Mouse (Mus musculus) right cerebral cortex, adult 18-20 months (tissue): ENCODE measurements at regions not wholly inside any gene's neighbourhood (a gene's known extent, or its start where the extent isn't known, plus 50 kb on each side); places are given as distances from the start of the nearest gene placed in this dataset.
"Not testable (repeated sequence)": the region's sequence is repeated elsewhere in the genome, so short reads cannot be mapped to it uniquely, and the experiment has no call there.

Source experiments
- DNase-seq: peaks from one replicate; pipeline ENCODE4 v3.0.0; 2022; ENCODE audit warnings: mixed read lengths

DNA sequence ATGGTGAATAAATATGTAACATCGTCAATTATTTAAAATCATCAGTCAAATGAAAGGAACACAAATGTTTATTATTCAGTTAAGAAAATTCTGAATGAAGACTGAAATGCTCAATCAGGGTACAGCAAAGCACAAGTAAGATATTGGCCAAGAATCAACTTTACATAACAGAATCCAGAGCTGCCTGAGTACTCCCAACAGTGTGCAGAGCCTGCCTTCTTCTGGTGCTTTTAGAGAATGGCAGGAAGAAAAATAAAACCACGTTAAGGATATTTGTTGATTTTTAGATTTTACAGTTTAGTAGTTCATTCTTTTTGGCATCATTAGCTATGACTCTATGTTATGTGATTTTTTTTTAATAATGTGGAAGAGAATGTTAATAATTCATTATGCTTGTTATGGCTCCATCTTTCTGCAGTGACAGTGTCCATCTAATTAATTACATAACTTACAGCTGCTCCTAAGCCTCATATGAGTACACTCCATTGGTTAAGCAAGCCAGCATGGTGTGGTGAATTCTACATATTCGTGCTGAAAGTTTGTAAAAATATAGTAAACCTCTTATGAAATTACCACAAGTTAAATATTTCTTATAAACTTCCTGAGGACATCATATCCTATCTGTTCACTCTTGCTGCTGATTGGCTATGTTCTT lies 579.0 kb downstream of the Kcna4 start:
- DNase-seq, result peak; percentile 41

DNA sequence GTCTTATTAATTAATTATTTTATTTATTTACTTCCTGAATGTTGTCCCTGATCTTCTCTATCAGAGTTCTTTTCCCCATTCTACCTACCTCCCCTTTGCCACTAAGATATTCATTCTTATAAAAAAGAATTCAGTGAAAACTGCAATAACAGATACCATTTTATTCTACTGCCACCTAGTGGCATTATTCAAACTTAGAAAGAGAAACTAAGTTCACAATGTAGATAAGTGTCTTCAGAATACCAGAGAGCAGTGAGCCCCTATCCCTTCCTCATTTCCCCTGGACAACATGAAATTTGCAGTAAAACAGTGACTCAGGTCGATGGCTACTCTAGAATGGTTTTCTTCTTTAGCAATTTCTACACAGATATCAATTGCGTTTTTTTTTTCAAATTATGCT lies 589.2 kb downstream of the Kcna4 start:
- DNase-seq, result no peak

DNA sequence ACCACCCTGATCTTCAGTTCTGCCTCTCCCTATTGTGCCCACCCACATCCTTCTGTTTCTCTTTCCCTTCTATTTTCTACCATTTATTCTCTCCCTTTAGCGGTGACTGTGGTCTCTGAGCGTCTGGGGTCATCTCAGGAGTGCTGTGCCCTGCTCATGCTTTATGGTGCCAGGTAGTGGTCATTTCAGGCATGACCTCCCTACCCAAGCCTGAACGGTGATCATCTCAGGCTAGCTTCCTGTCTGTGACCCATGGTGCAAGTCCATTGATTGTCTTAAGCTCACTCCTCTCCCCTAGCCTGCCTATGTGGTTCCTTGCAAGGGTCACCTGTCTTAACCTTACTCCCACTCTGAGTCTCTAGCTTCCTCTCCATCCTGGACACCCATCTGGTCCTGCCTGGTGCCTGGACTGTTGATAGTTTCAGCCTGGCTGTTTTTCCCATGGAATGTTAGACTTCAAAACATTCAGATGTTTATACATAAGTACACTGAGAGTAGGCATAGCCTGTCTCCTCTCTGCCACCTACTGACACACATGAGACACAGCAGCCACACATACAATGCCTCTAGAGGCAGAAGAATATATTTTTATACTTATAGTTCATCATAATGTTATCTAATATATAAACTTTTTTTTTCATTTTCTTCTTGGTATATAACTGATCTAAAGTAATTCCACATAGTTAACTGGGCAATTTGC lies 595.8 kb downstream of the Kcna4 start:
- DNase-seq, result no peak

DNA sequence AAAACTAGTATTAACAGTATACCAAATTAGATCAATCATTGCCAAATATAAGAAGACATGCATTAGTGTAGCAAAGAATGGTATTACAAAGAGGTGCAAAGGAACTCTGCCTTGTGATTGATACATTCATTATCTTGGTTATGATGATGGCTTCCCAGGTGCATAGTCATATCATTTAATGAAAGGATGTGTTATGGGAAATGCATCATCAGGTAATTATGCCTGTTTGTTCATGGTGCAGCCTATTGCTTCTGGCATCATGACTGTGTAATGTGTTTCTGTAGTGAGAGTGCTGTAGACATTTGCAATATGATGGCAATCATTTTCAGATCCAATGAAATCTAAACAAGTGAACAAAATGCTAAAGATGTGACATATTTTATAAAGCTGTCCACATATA lies 597.8 kb downstream of the Kcna4 start:
- DNase-seq, result no peak

DNA sequence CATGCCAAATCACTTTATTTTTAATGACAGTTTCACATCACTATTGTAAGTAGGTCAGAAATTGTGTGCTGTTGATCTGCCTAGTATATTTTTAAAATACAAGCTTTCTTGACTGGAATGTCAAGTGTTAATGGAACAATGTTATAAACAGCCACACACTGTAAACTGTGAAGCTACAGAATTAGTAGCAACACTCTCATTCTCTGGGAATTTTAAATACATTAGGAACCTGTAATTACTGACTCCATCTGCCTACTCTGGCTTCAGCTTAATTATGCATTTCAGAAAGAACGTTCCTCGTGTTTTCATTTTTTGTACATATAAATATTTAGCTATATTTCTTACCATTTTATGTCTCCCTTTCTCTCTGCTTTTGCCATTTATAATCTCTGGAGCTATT lies 634.7 kb downstream of the Kcna4 start:
- DNase-seq, result no peak

DNA sequence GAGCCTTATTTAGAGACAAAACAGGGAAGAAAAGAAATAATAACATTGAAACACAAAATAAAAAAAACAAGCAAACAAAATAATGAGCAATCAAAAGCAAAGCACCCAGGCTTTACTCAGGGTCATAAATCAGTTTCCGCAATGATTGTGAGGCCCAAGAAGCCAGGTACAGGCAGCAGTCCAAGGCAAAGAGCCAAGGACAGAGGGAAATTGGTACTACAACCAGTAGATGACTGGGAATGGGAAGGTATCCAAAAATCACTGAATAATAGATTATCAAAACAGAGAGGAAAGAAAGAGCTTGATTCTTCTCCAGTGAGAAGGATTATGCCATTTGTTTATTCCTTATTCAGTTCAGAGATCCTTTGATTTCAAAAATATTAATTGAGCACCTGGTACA lies 636.2 kb downstream of the Kcna4 start:
- no peak for DNase-seq

DNA sequence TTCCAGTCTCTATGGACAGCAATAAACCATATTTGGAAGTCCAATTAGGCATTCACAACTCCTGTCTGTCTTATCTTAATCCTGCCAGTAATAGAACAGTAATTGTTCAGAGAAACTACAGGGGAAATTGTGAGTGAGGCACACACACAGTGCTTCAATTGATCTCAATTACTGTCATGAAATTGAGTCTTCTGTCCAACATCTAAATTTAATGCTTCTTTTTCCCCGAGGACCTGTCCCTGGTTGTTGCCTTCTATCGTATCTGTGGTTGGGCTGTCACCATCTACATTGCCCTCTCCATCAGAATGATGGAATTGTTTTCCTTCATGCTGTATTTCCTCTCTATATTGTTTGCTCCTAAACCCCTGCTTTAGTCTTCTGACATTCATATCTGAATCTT lies 644.9 kb downstream of the Kcna4 start:
- DNase-seq, result no peak

DNA sequence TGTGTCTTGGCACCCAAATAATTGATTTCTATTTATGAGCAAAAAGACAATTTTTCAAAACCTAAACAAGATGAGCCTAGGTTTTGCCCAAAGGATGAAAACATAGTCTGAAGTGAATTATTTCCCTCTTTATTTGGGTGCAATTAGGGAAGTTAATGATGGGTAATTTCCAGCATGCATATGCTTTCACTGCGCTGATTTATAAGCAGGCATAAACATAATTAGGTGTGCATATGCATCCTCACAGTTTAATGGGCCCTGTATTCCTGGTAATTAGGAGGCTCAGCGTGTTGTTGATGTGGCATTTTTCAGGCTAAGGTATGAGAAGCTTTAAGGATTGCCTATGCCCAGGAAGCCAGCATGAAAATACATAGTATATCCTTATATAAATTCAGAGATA lies 645.3 kb downstream of the Kcna4 start:
- DNase-seq, result no peak

DNA sequence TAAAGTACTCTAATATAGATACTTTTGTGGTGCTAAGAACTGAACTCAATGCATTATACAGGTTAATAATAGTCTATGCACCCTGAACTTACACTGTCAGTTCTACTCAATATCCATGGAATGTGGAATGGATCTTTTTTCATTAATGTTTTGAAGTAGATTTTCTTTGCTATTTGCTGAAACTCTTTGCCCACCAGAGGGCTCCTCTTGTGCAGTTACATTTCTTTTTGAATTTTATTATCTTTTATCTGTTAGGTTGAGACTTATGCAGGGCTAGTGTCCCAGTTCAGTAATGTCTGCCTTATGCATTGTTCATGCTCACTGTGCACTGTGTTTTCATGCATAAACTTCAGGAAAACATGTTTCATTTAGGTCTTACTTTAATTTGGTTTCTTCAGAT lies 650.9 kb downstream of the Kcna4 start:
- DNase-seq, result no peak

DNA sequence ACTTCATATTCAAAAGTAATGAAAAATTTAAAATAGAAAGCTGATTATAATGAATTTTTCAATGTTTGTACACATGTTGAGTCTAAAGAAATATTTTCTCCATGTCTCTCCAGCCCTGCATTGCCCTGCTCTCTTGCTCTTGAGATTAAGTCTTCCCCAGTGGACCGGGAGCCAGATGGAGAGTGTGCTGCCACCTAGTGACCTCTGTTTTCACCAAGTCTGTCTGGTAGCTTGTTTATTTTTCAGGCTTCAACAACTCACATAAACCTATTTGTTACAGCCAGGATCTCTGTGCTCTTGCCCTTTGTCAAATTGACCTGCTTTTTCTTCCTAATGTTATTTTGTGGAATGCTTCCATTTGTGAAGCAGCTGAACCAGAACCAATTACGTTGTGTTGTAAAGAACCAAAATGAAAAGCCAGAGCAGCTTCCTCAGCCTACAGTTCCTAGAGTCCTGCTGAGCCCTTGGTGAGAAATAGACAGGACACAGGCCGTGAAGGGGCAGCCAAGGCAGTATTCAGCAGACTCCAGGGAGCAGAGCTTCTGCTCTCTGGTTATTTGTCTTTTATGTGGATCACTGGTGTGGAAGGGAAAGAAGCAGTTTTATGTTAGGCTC lies 655.5 kb downstream of the Kcna4 start:
- DNase-seq, result peak; percentile 22

DNA sequence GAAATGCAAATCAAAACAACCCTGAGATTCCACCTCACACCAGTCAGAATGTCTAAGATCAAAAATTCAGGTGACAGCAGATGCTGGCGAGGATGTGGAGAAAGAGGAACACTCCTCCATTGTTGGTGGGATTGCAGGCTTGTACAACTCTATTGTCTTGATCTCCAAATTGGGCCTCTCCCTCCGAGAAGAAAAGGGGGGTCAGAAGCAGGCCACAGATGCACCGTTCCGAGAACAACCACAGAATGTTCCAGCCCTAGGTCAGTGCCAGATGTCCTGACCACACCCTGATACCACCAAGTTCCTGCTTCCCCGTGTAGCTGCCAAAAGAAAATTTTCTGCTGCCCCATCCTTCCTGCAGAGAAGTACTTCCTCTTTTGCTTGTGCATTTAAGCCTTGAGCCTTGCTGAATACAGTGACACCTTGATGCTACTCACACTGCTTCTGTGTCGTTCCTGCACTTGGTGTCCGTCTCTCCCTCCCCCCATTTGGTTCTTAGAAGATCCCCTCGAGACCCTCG lies 665.2 kb downstream of the Kcna4 start:
- DNase-seq, result not testable (repeated sequence)

DNA sequence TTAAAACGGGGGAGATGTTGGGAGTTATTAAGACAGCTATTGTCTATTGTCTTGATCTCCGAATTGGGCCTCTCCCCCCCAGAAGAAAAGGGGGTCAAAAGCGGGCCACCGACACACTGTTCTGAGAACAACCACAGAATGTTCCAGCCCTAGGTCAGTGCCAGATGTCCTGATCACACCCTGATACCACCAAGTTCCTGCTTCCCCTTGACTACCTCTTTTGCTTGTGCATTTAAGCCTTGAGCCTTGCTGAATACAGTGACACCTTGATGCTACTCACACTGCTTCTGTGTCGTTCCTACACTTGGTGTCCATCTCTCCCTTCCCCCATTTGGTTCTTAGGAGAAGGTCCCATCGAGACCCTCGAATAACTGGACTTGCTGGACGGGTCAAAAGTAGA lies 673.5 kb downstream of the Kcna4 start:
- not testable (repeated sequence) for DNase-seq

DNA sequence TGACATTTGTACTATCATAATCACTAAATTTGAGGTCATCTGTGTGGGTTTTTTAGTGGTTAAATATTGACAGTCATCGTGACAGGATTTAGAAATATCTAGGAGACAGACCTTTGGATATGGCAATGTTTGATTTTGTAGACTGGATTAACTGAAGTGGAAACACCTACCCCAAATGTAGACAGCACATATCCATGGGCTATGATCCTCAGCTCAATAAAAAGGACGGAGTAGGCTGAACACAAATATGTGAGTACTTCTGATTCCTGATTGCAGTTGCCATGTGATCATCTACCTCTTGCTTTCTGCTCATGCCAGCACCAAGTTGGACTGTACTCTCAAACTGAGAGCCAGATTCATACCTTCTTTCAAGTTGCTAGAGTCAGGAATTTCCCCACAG lies 674.4 kb downstream of the Kcna4 start:
- DNase-seq, result no peak

DNA sequence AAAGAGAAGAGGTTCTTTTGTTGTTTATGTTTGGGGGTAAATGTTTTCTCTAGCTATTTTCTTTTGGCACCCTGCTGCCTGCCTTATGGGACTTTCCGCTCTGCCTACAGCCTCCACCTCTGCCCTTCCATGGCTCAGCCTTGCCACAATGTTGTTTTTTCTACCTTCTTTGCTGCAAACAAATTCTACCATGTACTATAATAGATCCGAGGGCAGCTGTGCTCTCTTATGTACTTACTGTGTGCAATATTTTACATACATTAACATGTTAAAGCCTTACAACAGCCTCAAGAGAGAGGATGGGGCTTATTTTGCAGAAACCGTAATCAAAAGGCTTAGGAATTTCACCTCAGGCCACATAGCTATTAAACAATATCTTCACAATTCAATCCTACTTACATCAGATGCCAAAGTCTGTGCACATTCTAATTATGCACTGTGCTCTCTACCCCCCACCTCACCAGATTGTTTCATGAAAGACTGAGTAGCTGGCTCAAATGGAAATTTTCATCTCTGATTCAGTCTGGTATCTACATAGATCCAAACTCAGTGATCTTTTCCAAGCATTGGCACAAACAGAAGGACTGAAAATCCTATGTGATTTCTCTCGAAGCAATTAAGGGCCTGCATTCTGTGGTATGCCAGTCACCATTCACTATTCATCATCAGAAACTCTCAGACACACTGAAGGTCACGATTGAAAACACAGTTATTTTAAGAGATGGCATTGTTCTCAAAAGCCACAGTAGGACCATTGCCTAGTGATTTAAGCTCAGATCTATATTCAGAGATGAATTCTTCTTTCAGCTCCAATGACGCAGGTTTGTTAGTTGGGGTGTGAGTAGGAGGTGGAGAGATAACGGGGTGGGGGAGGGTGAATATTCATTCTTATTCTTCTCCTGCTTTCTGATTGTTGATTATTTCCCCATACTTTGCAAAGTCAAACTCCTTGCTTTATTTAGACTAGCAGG lies 675.2 kb downstream of the Kcna4 start:
- no peak for DNase-seq

DNA sequence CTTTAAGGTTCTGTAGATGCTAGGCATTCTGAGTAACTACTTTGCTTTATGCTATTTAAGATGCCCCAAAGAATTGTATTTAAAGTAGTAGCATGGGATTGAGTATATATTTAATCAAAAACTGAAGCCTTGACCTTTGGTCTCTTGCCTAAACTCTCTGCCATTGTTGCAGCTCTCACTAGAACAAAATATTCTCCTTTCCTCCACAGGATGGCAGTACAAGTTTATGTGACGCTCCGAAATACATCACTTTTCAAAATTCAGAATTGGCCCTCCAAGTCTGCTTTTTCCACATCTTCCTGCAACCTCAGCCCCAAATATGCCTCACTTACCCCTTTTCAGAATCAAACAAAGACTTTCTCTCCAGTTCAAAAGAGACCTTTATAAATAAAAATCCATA lies 678.1 kb downstream of the Kcna4 start:
- DNase-seq, result peak; percentile 8

DNA sequence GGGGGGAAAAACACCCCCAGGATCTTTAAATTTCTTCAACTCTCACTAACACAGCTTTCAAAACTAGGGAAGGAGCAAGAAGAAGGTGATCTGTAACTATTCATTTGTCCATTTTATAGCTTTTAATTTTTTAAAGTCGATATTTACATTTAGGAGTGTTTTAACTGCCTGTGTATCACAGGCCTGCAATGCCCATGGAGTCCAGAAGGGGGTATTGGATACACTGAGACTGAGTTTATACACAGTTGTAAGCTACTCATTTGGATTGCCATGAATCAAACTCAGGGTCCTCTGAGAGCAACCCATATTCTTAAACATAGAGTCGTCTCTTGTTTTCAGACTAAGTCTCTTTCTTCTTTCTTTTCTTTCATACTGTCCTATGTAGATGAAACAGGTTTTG lies 679.1 kb downstream of the Kcna4 start:
- DNase-seq, result no peak

DNA sequence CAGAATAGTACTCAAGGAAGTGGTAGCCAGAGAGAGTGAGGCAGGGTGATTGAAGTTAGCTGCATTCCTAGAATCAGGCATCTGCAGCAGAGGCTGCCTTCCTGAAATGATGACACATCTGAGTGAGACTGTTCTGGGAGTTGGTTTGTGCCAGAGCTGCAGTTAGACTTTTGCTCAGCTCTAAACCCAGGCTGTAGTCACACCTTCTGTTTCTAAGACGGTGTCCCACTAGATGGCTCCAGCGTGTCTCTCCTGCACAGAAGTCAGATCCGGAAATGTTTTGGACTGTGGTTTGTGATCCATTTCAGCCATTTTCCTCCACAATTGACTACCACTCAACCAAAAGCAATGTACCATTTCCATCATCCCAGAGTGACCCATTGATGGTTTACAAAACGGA lies 683.1 kb downstream of the Kcna4 start:
- DNase-seq, result peak; percentile 51

DNA sequence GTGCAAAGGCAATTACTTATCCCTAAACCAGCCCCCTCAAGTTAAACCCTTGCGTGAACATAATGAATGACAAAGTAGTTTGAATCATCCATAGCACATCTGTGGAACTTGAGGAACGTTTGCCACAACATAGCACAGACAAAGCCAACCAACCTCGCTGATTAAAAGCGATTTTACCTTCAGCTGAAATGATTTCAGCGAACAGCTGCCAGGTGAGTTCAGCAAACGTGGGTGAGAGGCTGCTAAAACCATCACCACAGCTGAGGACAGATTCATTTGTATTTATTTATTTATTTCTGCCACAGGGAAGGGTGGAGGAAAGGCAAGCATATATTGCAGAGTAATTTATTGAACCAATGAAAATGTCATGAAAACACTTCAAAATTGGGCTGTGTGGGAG lies 704.4 kb downstream of the Kcna4 start:
- peak; percentile 6 for DNase-seq

DNA sequence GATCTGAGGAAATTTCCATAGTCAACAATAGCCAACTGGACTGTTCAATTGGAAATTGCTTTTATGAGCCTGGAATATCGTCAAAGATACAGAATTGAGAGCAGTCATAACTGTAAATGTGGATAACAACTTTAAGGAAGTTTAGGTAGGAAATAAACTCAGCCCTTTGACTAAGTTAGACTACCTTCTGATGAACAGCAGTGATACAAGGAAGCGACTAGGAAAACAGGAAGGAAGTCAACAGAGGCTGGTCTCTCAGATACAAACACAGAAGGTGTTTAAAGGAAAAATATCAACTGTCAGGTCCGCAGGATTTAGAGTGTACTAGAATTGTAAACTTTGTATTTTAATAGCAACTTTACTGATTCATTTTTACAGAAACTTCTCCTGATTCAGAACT lies 721.1 kb downstream of the Kcna4 start:
- DNase-seq, result no peak

DNA sequence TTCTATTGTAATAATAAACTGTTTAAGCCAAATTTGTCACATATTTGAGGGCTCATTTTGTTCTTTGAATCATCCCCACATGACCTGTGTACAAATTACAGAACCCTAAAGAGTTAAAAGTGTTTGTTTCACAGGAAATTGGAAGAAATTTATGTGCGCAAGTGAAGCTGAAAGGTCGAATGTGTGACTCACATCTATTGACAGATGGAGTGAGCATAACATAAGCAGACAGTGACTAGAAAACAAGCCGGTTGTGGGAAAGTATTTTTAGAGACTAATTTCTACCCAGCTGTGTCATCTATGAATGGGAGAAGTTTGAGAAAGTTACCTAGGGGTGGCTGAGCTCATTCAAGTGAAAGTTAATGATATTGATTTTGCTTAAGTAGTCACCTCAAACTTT lies 732.8 kb downstream of the Kcna4 start:
- DNase-seq, result no peak

DNA sequence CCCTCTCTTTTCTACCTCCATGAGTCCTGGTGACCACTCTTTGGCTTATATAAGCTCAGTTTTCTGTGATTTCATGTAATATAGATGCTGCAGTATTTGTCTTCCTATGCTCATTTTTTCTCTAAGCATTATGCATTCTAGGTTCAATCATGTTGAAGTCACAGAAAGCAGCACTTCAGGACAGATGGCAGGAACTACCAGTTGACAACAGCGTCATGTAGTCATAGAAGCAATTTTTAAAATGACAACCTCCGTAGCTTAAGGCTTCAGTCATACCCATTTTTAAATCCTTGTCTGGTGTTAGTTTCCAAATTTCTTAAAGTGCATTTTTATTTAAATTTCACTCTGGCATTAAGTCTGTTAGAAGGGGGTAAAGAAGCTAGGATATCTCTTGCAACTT lies 740.2 kb downstream of the Kcna4 start:
- peak; percentile 28 for DNase-seq

DNA sequence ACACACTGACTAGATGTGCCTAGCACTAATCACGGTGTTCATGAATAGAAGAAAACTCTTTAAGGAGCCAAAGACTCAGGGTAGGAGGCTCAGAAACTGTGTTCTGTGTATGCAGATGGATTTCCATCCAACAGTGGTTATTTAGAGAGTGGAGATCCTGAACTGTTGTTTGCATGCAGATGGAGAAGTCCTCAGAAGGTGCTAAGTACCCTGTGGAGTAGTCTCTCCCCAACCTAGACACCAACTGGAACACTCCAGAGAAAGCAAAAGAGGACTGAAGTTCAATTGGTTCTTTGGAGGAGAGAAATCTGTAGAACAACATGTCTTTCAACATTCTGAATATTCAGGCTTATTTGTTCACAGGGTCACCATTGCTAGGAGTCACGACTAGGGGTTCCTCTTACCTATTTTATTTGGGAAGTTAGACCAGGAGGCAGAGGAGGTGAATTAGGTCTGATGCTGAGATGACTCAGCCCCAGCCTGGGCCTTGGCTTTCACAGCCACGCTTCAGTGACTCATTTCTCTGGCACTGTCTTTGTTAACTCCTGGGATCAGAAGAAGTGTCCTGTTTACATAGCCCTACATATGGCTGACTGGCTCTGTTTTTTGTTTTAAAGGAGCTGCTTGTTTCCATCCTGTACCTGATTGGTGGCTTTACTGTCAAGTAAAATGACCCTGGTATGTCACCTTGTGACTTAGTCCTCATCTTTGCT lies 742.0 kb downstream of the Kcna4 start:
- DNase-seq, result peak; percentile 58
